16 mouse cellular contexts compared by ENCODE assay signal in genomic region chr2:6444015-6444414, GRCm38 (mm10).
"Had no signal": no experiment of that assay in that cellular context is flagged by ENCODE, and none has a peak within 500 bp of the region (broad histone marks: within the 10 kb centered on the region; RNA-seq: fewer than 3 reads in every experiment).

No protein-coding gene starts in this region.

- H3K4me2 ChIP-seq: lung, embryonic 14.5 days; midbrain, embryonic 11.5 days; midbrain, embryonic 13.5 days; midbrain, embryonic 15.5 days; neural tube, embryonic 12.5 days; stomach, embryonic 15.5 days had no signal

- H3K4me3 ChIP-seq: midbrain, embryonic 13.5 days; midbrain, embryonic 15.5 days; neural tube, embryonic 12.5 days; stomach, embryonic 15.5 days had no signal

- ATAC-seq: midbrain, embryonic 13.5 days; midbrain, embryonic 15.5 days had no signal

- H3K9ac ChIP-seq: lung, embryonic 14.5 days; midbrain, embryonic 13.5 days; midbrain, embryonic 15.5 days; neural tube, embryonic 12.5 days; stomach, embryonic 15.5 days had no signal

- DNase-seq: lung, adult 18-20 months; lung, embryonic 14.5 days; lung, postnatal 10 days; lung, postnatal 36 days; right cerebral cortex, postnatal 14 days; thymus, adult 2 months; thymus, postnatal 25 days; thymus, postnatal 4 days had no signal

- H3K9me3 ChIP-seq: megakaryocyte, embryonic 14.5 days; midbrain, embryonic 13.5 days; midbrain, embryonic 15.5 days; neural tube, embryonic 12.5 days; stomach, embryonic 15.5 days had no signal

- H3K27me3 ChIP-seq: megakaryocyte, embryonic 14.5 days; midbrain, embryonic 13.5 days; midbrain, embryonic 15.5 days; neural tube, embryonic 12.5 days; stomach, embryonic 15.5 days had no signal

- H3K4me1 ChIP-seq: midbrain, embryonic 15.5 days; neural tube, embryonic 12.5 days; stomach, embryonic 15.5 days had no signal

- H3K27ac ChIP-seq: macrophage; midbrain, embryonic 13.5 days; midbrain, embryonic 15.5 days; neural tube, embryonic 12.5 days; stomach, embryonic 15.5 days; stomach, postnatal 0 days had no signal
